Mouse (Mus musculus) macrophage (primary cell): Measurements from ENCODE around the gene Klhl32. TPM values are rescaled to one million over a fixed set of nuclear protein-coding genes. Genes with fewer than 3 reads are reported as not detected.
"Not testable (repeated sequence)": the region's sequence is repeated elsewhere in the genome, so short reads cannot be mapped to it uniquely, and the experiment has no call there.

Source experiments
- H3K27ac ChIP-seq: fragments of 350-480 bp; formaldehyde crosslinking; 2 replicates; pipeline ENCODE4 v1.9.0; 2021
- H3K36me3 ChIP-seq: fragments of 350-480 bp; formaldehyde crosslinking; 2 replicates; pipeline ENCODE4 v1.9.0; 2021; ENCODE audit errors: inconsistent target
- H3K4me3 ChIP-seq: fragments of 350-480 bp; formaldehyde crosslinking; 2 replicates; pipeline ENCODE4 v1.9.0; 2021; ENCODE audit errors: inconsistent target
- H3K79me2 ChIP-seq: fragments of 350-480 bp; formaldehyde crosslinking; 2 replicates; pipeline ENCODE4 v1.9.0; 2021; ENCODE audit errors: inconsistent target
- WGBS: methylation state at CpG from one replicate; pipeline ENCODE4 v1.1.7; 2026; ENCODE audit warnings: inconsistent platforms; ENCODE audit not compliant: missing documents; 5-methylcytosine and 5-hydroxymethylcytosine counted together
- polyA plus RNA-seq: library from polyadenylated mRNA; stranded (reverse); fragments of 250-400 nt; gene quantifications from 3 replicates; pipeline ENCODE4 v1.2.4, GENCODE M21; 2018; ENCODE audit warnings: inconsistent platforms

Klhl32 gene
- polyA plus RNA-seq, 1 experiment from 2014 or later = not detected

DNA sequence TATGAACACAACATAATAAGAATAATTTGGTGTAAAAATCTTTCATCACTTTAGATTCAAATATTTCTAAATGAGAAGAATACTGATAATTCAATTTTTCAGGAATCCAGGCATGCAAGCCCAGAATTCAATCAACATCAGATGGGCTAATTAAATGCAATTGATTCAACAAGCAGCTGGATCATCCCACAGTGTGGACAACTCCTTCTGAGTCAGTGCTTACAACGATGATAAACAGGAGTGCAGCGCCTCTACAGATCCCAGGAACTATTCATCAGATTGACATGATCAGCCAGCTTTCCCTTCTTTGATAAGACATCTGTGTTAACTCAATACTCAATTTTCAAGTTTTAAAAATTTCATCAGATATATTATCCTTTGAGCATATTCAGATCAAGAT, 86.4 kb downstream of the Klhl32 start:
- WGBS = 80% methylated on average over 2 of the region's 2 CpGs
- no peaks in the 10 kb centered on the region for H3K79me2 ChIP-seq
- H3K4me3 ChIP-seq = no peak overlapping the region
- H3K36me3 ChIP-seq = no peaks in the 10 kb centered on the region
- H3K27ac ChIP-seq = no peak overlapping the region

DNA sequence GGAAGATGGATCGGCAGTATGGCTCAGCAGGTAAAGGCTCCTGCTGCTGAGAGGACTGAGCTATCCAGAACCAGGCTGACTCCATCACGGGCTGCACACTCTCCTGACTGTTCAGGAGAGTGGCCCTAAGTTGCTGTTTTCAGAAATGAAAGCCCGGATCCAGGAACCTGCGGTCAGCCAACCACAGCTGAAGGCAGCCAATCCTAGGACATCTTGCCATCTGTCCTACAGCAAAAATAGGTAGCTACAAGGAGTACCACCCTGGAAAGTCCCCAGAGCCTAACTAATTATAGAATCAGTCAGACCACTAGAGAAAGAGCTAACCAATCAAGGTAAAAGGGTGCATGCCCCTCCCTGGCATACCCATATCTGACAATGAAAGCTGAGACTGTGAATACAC, 87.5 kb downstream of the Klhl32 start:
- 79% methylated on average over 4 of the region's 4 CpGs for WGBS
- H3K36me3 ChIP-seq = no peaks in the 10 kb centered on the region
- H3K27ac ChIP-seq = no peak overlapping the region
- no peaks in the 10 kb centered on the region for H3K79me2 ChIP-seq
- no peak overlapping the region for H3K4me3 ChIP-seq

DNA sequence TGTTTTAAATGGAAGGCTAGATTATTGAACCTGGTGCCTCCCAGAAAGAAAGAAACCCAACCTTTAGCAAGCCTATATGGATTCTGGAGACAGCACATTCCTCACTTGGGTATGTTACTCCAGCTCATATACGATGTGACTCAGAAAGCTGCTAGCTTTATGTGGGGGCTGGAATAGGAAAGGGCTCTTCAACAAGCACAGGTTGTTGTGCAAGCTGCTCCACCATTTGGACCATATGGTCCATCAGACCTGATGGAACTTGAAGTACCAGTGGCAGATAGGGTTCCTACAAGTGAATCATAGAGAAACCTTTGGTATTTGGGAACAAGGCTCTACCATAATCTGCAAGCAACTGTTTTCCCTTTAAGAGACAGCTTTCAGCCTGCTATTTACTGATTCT, 92.0 kb downstream of the Klhl32 start:
- WGBS = 100% methylated on average over 1 of the region's 1 CpGs

DNA sequence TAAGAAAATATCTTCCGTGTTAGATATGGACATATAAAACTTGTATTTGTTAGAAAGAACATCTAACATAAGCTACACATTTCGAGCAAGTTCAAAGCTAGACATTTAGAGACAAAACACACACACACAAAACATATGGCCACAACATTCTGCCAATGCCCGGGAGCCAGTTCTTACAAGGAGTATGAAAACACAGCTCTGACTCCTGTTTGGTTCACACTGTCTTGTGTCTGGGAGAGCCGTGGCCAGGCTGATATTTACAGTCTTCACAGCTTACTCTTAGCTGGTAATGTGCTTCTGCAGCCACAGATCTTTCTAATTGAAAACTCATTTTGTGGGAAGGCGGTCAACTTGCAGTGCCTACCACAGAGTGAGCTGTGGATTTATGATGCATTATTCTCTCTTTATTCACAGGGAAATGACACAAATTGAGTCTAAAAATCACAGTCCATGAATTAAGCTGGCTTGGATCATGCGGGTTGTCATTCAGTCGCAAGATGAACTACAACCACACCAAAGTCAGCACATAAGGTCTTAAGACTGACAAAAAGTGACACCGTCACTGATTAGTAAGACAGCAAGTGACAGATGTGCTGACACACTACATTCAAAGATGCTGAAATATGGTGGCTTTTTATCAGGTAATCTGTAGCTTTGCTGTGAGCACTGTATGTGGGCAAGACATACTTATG, 98.3 kb downstream of the Klhl32 start:
- H3K4me3 ChIP-seq = no peak overlapping the region
- no peaks in the 10 kb centered on the region for H3K36me3 ChIP-seq
- WGBS = 86% methylated on average over 8 of the region's 8 CpGs
- no peak overlapping the region for H3K27ac ChIP-seq
- H3K79me2 ChIP-seq = no peaks in the 10 kb centered on the region

More for the DNA sequence above, 92.0 kb downstream of the Klhl32 start:
- no peak overlapping the region for H3K4me3 ChIP-seq
- H3K27ac ChIP-seq = no peak overlapping the region
- H3K79me2 ChIP-seq = no peaks in the 10 kb centered on the region
- H3K36me3 ChIP-seq = no peaks in the 10 kb centered on the region

DNA sequence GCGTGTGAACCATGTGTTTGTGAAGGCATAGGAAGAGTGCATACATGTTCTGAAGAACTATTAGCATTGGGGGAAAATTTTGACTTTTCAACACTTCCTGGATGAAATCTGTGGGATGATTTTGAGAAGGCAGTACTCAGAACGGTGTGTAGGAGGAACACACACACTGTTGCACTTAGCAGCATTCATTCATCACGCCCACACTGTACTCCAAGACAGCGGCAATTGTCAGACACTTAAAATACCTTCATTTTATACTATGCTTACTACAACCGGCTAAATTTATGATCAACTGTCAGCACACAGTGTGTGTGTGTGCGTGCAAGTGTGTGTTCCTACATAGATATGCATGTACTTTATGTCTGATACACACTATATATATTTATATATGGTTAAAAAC, 113.8 kb downstream of the Klhl32 start:
- 90% methylated on average over 6 of the region's 6 CpGs for WGBS
- H3K4me3 ChIP-seq = no peak overlapping the region
- H3K36me3 ChIP-seq = no peaks in the 10 kb centered on the region
- no peaks in the 10 kb centered on the region for H3K79me2 ChIP-seq
- no peak overlapping the region for H3K27ac ChIP-seq

DNA sequence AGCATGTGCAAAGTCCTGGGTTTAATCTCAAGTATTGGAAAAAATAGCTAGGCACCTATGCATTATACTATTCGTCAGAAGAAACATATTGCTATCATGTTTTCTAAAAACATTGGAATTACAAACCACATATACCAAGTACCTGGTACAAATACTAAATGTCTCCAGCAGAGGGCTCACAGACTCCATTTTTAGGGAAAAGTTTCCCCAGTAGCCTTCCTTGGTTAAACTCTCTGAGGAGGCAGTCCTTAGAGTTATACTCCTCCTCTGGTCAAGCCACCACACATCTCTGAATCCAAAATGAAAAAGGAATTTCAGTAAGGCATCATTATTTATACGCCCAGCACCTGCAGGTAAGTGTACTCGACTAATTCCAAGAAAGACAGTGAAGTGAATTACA, 130.1 kb downstream of the Klhl32 start:
- Histone ChIP-seq H3K4me3 (no peak overlapping the region), H3K27ac (no peak overlapping the region), H3K79me2 (no peaks in the 10 kb centered on the region), H3K36me3 (no peaks in the 10 kb centered on the region)
- 42% methylated on average over 3 of the region's 3 CpGs for WGBS

DNA sequence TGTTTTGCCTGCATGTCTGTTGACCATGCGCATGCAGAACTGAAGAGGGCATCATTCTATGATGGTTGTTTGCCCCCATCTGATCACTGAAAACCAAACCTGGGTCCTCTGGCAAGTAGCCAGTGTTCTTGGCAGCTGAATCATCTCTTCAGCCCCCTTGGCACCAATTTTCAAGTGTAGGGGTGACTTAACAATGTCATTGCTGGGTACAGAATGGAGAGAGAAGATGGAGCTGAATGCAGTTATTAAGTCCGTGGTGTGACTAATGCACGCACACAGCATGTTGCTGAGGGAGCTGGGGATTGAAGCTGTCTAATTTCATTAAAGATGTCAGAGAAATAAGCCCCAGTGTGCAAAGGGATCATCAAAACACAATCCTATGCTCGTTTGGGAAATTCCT, 135.4 kb downstream of the Klhl32 start:
- H3K4me3 ChIP-seq = no peak overlapping the region
- H3K27ac ChIP-seq = no peak overlapping the region
- H3K79me2 ChIP-seq = no peaks in the 10 kb centered on the region
- 74% methylated on average over 4 of the region's 4 CpGs for WGBS
- no peaks in the 10 kb centered on the region for H3K36me3 ChIP-seq

DNA sequence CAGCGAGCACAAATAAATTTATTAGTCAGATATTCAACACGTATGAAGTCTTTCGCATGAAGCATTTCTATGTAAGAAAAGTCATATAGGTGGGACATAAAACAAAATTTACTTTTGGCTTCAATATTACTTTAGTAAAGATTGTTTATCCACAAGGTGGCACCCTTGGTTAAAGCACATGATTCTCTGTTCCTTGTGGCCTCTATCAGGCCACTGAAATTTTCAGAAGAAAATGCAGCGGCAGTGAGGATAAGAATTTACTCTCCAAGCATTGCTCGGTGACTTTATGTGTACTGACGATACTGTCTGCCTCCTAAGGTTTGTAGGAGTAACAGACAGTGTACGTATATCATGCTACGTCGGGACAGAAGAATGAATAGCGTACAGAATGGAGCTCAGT, 136.6 kb downstream of the Klhl32 start:
- H3K4me3 ChIP-seq = no peak overlapping the region
- 82% methylated on average over 10 of the region's 10 CpGs for WGBS
- H3K36me3 ChIP-seq = no peaks in the 10 kb centered on the region
- no peak overlapping the region for H3K27ac ChIP-seq
- H3K79me2 ChIP-seq = no peaks in the 10 kb centered on the region

DNA sequence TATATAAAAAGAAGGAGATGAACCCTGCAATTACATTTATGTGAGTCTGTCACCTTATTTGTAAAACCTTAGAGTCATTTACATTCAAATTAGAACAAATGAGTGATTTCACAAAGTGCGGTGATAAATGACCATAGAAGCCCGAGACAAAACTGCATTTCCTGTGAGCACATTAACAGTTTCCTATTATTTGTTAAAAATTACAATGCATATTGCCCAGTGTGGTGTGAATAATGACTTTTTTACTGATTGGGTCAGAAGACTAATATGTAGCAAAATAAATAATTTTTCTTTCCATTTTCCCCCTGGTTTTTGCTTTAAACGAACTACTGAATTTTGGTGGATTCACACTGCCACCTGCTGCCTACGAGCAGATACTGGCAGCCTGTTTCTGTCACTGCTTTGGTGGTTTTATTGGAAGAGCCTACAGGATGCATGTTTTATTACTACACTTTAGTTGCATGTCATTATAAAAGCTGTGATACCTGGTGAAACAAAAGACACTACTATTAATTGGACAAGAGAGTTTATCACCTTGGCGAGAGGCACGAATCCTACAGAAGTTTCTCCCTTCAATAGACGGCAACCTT, 152.3 kb downstream of the Klhl32 start:
- H3K79me2 ChIP-seq = no peaks in the 10 kb centered on the region
- no peak overlapping the region for H3K4me3 ChIP-seq
- no peak overlapping the region for H3K27ac ChIP-seq
- no peaks in the 10 kb centered on the region for H3K36me3 ChIP-seq
- WGBS = 66% methylated on average over 7 of the region's 7 CpGs

DNA sequence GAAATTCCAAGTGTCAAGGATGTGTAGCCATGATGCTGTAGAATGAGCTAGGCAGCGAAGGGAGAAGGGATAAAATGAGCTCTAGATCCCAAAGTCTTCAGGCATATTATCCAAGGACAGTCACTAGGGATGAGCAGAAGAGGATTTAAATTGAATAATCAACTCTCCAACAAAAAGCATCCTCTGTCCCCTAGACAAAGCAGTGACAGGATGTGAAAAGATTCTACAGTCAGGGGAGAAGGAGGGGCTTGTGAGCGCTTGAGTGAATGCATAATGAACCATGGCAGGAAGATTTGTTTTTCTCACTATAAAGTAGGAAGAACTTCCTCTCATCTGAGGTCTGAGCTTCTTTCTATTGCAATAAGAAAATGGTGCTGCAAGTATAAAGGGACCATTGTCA, 170.8 kb downstream of the Klhl32 start:
- Histone ChIP-seq H3K4me3 (no peak overlapping the region), H3K79me2 (no peaks in the 10 kb centered on the region), H3K27ac (no peak overlapping the region), H3K36me3 (no peaks in the 10 kb centered on the region)
- 100% methylated on average over 2 of the region's 2 CpGs for WGBS

DNA sequence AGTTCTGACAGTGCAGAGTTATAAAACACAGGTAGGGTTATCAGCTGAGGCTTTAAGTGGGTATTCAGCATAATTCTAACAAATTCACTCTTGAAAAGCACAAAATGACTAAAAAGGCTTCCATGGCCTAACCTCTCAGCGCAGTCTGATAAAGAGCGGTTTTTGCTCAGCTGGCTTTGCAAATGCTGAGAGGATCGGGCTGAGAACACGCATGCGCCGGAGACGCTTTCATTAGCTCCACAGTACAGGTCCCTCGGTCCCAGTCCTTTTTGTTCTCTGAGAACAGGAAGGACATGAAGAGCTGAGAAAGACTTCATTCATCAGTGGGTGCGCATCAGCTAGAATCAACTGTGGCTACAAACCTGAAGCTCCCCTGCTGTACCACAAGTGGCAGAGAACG, 180.9 kb downstream of the Klhl32 start:
- Histone ChIP-seq H3K4me3 (no peak overlapping the region), H3K79me2 (no peaks in the 10 kb centered on the region), H3K36me3 (no peaks in the 10 kb centered on the region), H3K27ac (no peak overlapping the region)
- 98% methylated on average over 10 of the region's 10 CpGs for WGBS

DNA sequence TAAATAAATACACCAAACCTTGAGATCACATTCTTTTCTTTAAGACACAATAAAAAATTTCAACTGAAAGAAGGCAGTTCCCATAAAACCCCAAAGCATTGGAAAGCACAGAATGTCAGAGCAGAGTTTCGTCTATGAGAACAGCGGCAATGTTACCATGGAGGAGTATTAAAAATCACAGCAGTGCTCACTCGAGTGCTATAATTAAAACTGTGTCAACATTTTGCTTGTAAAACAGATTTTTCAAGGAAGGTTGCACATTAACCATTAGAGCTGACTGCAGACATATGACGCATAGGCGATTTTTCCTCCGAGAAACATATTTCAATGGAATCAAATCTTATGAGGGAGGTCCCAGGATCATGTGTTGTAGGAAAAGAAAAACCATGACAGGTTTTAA, 191.7 kb downstream of the Klhl32 start:
- Histone ChIP-seq H3K36me3 (no peaks in the 10 kb centered on the region), H3K27ac (no peak overlapping the region)
- 96% methylated on average over 6 of the region's 6 CpGs for WGBS

DNA sequence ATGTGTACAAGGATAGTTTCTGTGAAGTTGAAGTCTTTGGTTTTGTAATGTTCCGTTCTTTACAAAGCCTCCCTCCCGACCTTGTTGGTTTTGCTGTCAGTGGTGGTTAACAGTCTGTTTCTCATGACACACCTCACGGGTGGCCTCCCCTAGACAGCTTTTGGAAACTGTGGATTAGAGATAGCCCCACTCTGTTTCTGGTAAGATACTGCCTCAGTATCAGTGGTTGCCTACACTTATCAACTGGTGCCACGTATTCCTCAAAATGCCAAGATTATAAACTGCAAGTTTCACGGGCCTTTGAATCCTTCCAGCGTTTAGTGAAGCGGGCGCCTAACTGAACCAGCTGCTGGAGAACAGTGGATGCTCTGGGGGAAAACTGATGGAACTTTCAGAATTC, 206.2 kb downstream of the Klhl32 start:
- not testable (repeated sequence) for H3K27ac ChIP-seq, H3K36me3 ChIP-seq, H3K79me2 ChIP-seq, H3K4me3 ChIP-seq
- no CpG with 5 or more reads among the region's 8 CpGs for WGBS

More for the DNA sequence above, 191.7 kb downstream of the Klhl32 start:
- Histone ChIP-seq H3K79me2 (no peaks in the 10 kb centered on the region), H3K4me3 (no peak overlapping the region)

DNA sequence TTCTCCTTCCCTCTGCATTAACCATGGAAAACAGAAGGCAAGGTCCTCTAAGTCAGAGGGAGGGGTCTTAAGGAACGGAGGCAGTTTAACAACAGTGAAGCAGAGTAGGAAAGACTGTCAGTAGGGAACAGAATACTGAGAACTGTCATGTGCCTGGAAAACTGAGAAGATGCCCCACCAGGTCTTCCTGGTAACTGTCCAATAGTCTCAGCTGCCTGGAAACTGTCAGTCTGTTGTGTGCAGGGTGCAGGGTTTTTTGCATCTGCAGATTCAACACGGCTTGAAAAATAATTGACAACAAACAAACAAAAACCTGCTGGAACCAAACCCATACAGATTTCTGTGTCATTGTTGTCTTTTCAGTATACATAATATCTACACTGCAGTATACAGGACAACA, 208.6 kb downstream of the Klhl32 start:
- no peak overlapping the region for H3K27ac ChIP-seq
- WGBS = 85% methylated on average over 2 of the region's 2 CpGs
- H3K79me2 ChIP-seq = no peaks in the 10 kb centered on the region
- no peak overlapping the region for H3K4me3 ChIP-seq
- no peaks in the 10 kb centered on the region for H3K36me3 ChIP-seq

DNA sequence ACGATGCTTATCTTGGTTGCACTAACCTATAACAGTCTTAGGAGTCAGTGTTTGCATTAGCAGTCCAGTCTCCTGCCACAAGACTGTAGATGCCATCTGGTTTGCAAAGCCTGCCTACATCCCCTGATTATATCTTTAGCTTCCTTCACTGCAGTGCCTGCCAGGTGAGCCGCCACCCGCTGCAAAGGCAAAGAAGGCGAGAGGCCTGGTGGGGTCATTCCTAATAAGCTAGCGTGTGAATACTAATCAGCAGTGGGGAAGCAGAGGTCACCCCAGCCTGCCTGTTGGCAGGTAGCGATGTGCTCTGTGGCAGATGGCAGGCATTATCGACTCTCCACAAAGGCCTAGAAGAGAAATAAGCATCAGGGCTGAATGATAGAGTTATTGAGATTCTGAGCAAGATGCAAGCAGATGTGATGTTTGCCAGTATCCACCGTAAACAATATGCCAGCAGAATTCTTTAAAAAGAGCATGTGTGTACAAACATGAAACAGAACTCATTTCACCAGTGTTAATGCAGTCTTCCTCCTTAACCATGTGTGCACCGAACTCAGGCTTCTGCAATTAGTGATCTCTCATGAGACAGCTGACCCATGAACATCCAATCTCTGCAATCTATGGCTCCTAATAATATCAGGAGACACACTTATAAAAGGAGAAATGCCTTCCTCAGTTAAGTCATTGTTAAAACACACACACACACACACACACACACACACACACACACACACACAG, 219.6 kb downstream of the Klhl32 start:
- H3K36me3 ChIP-seq = no peaks in the 10 kb centered on the region
- H3K27ac ChIP-seq = no peak overlapping the region
- H3K4me3 ChIP-seq = no peak overlapping the region
- WGBS = 91% methylated on average over 9 of the region's 9 CpGs
- H3K79me2 ChIP-seq = no peaks in the 10 kb centered on the region
